Mouse (Mus musculus) neural tube, embryonic 15.5 days (tissue): ENCODE measurements around the gene Atf4. TPM values are rescaled to one million over a fixed set of nuclear protein-coding genes. Genes with fewer than 3 reads are reported as not detected.

ENCODE experiments used
- ATAC-seq: fragments of 200-750 bp; cut with Nextera tagmentation; 2 replicates; pipeline ENCODE4 v1.8.0; 2017; ENCODE audit warnings: mild to moderate bottlenecking, moderate TSS enrichment, moderate library complexity; ENCODE audit not compliant: low FRiP score
- H3K27ac ChIP-seq: fragments of 300-500 bp; sonication (generic); replicated peaks from 2 replicates; pipeline ENCODE4 v1.5.1; 2015; ENCODE audit warnings: mild to moderate bottlenecking, inconsistent platforms
- H3K27me3 ChIP-seq: fragments of 300-500 bp; sonication (generic); replicated peaks from 2 replicates; pipeline ENCODE4 v1.6.1; 2015; ENCODE audit warnings: inconsistent platforms
- H3K36me3 ChIP-seq: fragments of 300-500 bp; sonication (generic); 2 replicates; pipeline ENCODE4 v1.6.1; 2015; ENCODE audit warnings: inconsistent platforms
- H3K4me1 ChIP-seq: fragments of 300-500 bp; sonication (generic); 2 replicates; pipeline ENCODE4 v1.6.1; 2015; ENCODE audit warnings: inconsistent platforms
- H3K4me2 ChIP-seq: fragments of 300-500 bp; sonication (generic); 2 replicates; pipeline ENCODE4 v1.6.1; 2015; ENCODE audit warnings: inconsistent platforms, mild to moderate bottlenecking, moderate library complexity
- H3K4me3 ChIP-seq: fragments of 300-500 bp; sonication (generic); replicated peaks from 2 replicates; pipeline ENCODE4 v1.5.1; 2015; ENCODE audit warnings: mild to moderate bottlenecking, inconsistent platforms
- H3K9ac ChIP-seq: fragments of 300-500 bp; sonication (generic); replicated peaks from 2 replicates; pipeline ENCODE4 v1.6.1; 2015; ENCODE audit warnings: mild to moderate bottlenecking, inconsistent platforms
- H3K9me3 ChIP-seq: fragments of 300-500 bp; sonication (generic); replicated peaks from 2 replicates; pipeline ENCODE4 v1.6.1; 2016; ENCODE audit warnings: inconsistent platforms
- WGBS: fragments of 180-500 bp; shearing (Covaris S2); methylation state at CpG from one replicate; pipeline ENCODE4 v1.1.7; 2015; ENCODE audit warnings: mixed read lengths; 5-methylcytosine and 5-hydroxymethylcytosine counted together
- polyA plus RNA-seq: library from polyadenylated mRNA; unstranded; fragments of >200 nt; fragmentation: Nextera tagmentation; extraction: Ambion mirVana; gene quantifications from 2 replicates; pipeline ENCODE4 v1.2.1, GENCODE M21; 2015

Gene Atf4
- polyA plus RNA-seq, 1 experiment from 2014 or later: 106 TPM

- ATAC-seq: no peak
- H3K4me3 ChIP-seq: no peak overlapping the region
- no peaks in the 10 kb centered on the region for H3K27me3 ChIP-seq
- H3K4me2 ChIP-seq: no peak overlapping the region
- H3K27ac ChIP-seq: no peak overlapping the region
- H3K9me3 ChIP-seq: no peaks in the 10 kb centered on the region
- no peak overlapping the region for H3K9ac ChIP-seq
- 98% methylated on average over 1 of the region's 1 CpGs for WGBS
- H3K4me1 ChIP-seq: no peaks in the 10 kb centered on the region
- no peaks in the 10 kb centered on the region for H3K36me3 ChIP-seq
Observed at GRCm38 (mm10) chr15:80297146-80297545, 42.2 kb downstream of the Atf4 start.

GRCm38 (mm10) chr15:80303779-80304178 lies 48.8 kb downstream of the Atf4 start:
- no peak overlapping the region for H3K27ac ChIP-seq
- no peak for ATAC-seq
- 83% methylated on average over 14 of the region's 14 CpGs for WGBS

GRCm38 (mm10) chr15:80304188-80304587 lies 49.2 kb downstream of the Atf4 start:
- no peaks in the 10 kb centered on the region for H3K9me3 ChIP-seq
- 68% methylated on average over 12 of the region's 12 CpGs for WGBS
- H3K27ac ChIP-seq: no peak overlapping the region
- ATAC-seq: no peak
- H3K4me3 ChIP-seq: no peak overlapping the region
- no peaks in the 10 kb centered on the region for H3K27me3 ChIP-seq
- H3K4me2 ChIP-seq: no peak overlapping the region
- no peaks in the 10 kb centered on the region for H3K36me3 ChIP-seq
- no peak overlapping the region for H3K9ac ChIP-seq
- H3K4me1 ChIP-seq: no peaks in the 10 kb centered on the region

More at GRCm38 (mm10) chr15:80303779-80304178, 48.8 kb downstream of the Atf4 start:
- Histone ChIP-seq H3K9ac (no peak overlapping the region), H3K27me3 (no peaks in the 10 kb centered on the region), H3K4me1 (no peaks in the 10 kb centered on the region), H3K36me3 (no peaks in the 10 kb centered on the region), H3K4me3 (no peak overlapping the region), H3K9me3 (no peaks in the 10 kb centered on the region), H3K4me2 (no peak overlapping the region)

- H3K27me3 ChIP-seq: no peaks in the 10 kb centered on the region
- H3K27ac ChIP-seq: no peak overlapping the region
- H3K4me3 ChIP-seq: no peak overlapping the region
- no peaks in the 10 kb centered on the region for H3K36me3 ChIP-seq
- H3K4me1 ChIP-seq: no peaks in the 10 kb centered on the region
- no peak for ATAC-seq
- WGBS: 67% methylated on average over 8 of the region's 8 CpGs
- no peak overlapping the region for H3K9ac ChIP-seq
- H3K4me2 ChIP-seq: no peak overlapping the region
- no peaks in the 10 kb centered on the region for H3K9me3 ChIP-seq
Observed at GRCm38 (mm10) chr15:80306146-80306545, 51.2 kb downstream of the Atf4 start.

Other genes with a start within 250 kb of the Atf4 start
- gene Pdgfb, start 240.2 kb upstream of the Atf4 start, polyA plus RNA-seq: 6.5 and 7.0 TPM in 2 replicates
- 59.3 and 64.6 TPM in 2 replicates for gene Syngr1, start 163.8 kb upstream of the Atf4 start, polyA plus RNA-seq
- gene Rpl3, start 163.3 kb upstream of the Atf4 start, polyA plus RNA-seq: 526 and 732 TPM in 2 replicates
- gene Tab1, start 122.1 kb upstream of the Atf4 start, polyA plus RNA-seq: 35.9 and 37.4 TPM in 2 replicates
- 15.8 and 17.5 TPM in 2 replicates for gene Mgat3, start 81.5 kb upstream of the Atf4 start, polyA plus RNA-seq
- gene Mief1, start 21.2 kb upstream of the Atf4 start, polyA plus RNA-seq: 33.3 and 34.5 TPM in 2 replicates
- 1.7 TPM in 1 of 2 replicates, not detected in the other for gene AC140267.1, start 19.3 kb upstream of the Atf4 start, polyA plus RNA-seq
- 72.6 and 83.9 TPM in 2 replicates for gene Rps19bp1, start 9.1 kb downstream of the Atf4 start, polyA plus RNA-seq
- 0.79 and 0.88 TPM in 2 replicates for gene Cacna1i, start 32.1 kb downstream of the Atf4 start, polyA plus RNA-seq